Mouse (Mus musculus) liver, embryonic 14.5 days (tissue): Measurements from ENCODE around the gene Lime1.

Experiments used
- CTCF ChIP-seq: IDR thresholded peaks from 2 replicates; pipeline ENCODE4 v1.5.1; 2016; ENCODE audit warnings: antibody characterized with exemption, low read depth, control low read depth
- EP300 ChIP-seq: IDR thresholded peaks from 2 replicates; pipeline ENCODE4 v1.6.1; 2016; ENCODE audit warnings: antibody characterized with exemption, low read depth

DNA sequence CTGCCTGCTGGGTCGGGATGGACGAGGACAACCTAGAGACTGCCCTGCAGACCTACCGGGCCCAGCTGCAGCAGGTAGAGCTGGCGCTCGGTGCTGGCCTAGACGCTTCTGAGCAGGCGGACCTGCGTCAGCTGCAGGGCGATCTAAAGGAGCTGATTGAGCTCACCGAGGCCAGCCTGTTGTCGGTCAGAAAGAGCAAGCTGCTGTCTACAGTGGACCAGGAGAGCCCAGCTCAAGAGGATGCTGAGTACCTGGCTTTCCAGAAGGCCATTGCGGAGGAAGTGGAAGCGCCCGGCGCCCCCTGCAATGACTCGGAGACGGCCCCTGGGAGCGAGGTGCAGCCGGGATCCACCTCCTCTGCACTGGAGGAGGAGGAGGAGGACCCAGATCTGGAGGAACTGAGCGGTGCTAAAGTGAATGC lies 14.2 kb upstream of the Lime1 start:
- no peak for TF ChIP-seq CTCF
- TF ChIP-seq EP300, result 0 out of 2 replicates have a peak, but pooled peaks have one; percentile 9
